Mouse (Mus musculus) midbrain, embryonic 14.5 days (tissue): ENCODE results near the gene Gm49776. TPM values are rescaled to one million over a fixed set of nuclear protein-coding genes. Genes with fewer than 3 reads are reported as not detected.

Experiments used
- ATAC-seq: fragments of 200-750 bp; cut with Nextera tagmentation; 2 replicates; pipeline ENCODE4 v1.8.0; 2017; ENCODE audit warnings: moderate number of reproducible peaks, moderate library complexity; ENCODE audit not compliant: low FRiP score, low TSS enrichment
- DNase-seq: peaks from one replicate; pipeline ENCODE4 v3.0.0-alpha.2; 2015
- H3K27ac ChIP-seq: fragments of 300-500 bp; sonication (generic); replicated peaks from 2 replicates; pipeline ENCODE4 v1.5.1; 2014; ENCODE audit warnings: mild to moderate bottlenecking, low read depth, low read length, moderate library complexity
- H3K27me3 ChIP-seq: fragments of 300-500 bp; sonication (generic); 2 replicates; pipeline ENCODE4 v1.6.1; 2014; ENCODE audit warnings: low read length, control low read depth, mixed read lengths; ENCODE audit not compliant: control insufficient read depth, insufficient read depth
- H3K36me3 ChIP-seq: fragments of 300-500 bp; sonication (generic); 2 replicates; pipeline ENCODE4 v1.6.1; 2014; ENCODE audit warnings: low read length, control low read depth; ENCODE audit not compliant: control insufficient read depth, insufficient read depth
- H3K4me1 ChIP-seq: fragments of 300-500 bp; sonication (generic); 2 replicates; pipeline ENCODE4 v1.6.1; 2014; ENCODE audit warnings: mild to moderate bottlenecking, antibody characterized with exemption, low read length, control low read depth; ENCODE audit not compliant: control insufficient read depth, insufficient read depth
- H3K4me2 ChIP-seq: fragments of 300-500 bp; sonication (generic); 2 replicates; pipeline ENCODE4 v1.6.1; 2014; ENCODE audit warnings: mild to moderate bottlenecking, low read length, moderate library complexity
- H3K4me3 ChIP-seq: fragments of 300-500 bp; sonication (generic); replicated peaks from 2 replicates; pipeline ENCODE4 v1.5.1; 2014; ENCODE audit warnings: low read depth, low read length
- H3K9ac ChIP-seq: fragments of 300-500 bp; sonication (generic); replicated peaks from 2 replicates; pipeline ENCODE4 v1.6.1; 2014; ENCODE audit warnings: mild to moderate bottlenecking, low read length, moderate library complexity
- H3K9me3 ChIP-seq: fragments of 300-500 bp; sonication (generic); 2 replicates; pipeline ENCODE4 v1.6.1; 2016; ENCODE audit warnings: low read length, control low read depth, mixed read lengths; ENCODE audit not compliant: control insufficient read depth
- WGBS: fragments of 180-500 bp; shearing (Covaris S2); extraction: QIAGEN DNeasy Blood & Tissue Kit; methylation state at CpG from one replicate; pipeline ENCODE4 v1.1.7; 2014; 5-methylcytosine and 5-hydroxymethylcytosine counted together
- polyA plus RNA-seq: library from polyadenylated mRNA; unstranded; fragments of >200 nt; fragmentation: Nextera tagmentation; extraction: Ambion mirVana; gene quantifications from 2 replicates; pipeline ENCODE4 v1.2.1, GENCODE M21; 2014

Gene Gm49776
- polyA plus RNA-seq, 1 experiment from 2014 or later: 3.3 TPM

- no peaks in the 10 kb centered on the region for H3K9me3 ChIP-seq
- no peak overlapping the region for H3K4me3 ChIP-seq
- peaks cover 16% of the 10 kb centered on the region for H3K4me1 ChIP-seq
- no peak overlapping the region for H3K9ac ChIP-seq
- ATAC-seq (no peak), DNase-seq (no peak)
- no peak overlapping the region for H3K27ac ChIP-seq
- no peak overlapping the region for H3K4me2 ChIP-seq
- H3K36me3 ChIP-seq: peaks cover 48% of the 10 kb centered on the region
- H3K27me3 ChIP-seq: no peaks in the 10 kb centered on the region
- WGBS: 74% methylated on average over 11 of the region's 11 CpGs
Measured at GRCm38 (mm10) chr16:18229622-18230021, 28.5 kb downstream of the Gm49776 start.

DNA sequence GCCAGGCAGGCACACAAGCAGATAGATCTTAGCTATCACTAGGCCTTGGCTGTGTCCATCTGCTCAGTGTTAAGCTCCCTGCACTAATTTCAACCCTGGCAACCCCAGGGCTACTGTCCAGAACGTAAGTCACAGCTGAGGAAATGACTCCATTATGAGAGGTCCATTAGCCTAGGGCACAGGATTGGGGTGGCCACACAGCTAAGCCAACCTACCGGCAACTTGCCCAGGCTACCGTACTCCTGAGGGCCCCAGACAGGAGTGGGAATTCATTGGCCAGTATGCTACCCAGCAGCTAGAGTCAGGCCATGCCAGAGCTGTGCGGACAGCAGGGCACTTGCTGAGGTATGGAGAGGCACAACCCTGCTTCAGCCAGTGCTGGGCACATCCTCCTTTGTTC lies 29.3 kb downstream of the Gm49776 start:
- H3K9ac ChIP-seq: no peak overlapping the region; the same call in 1 of the 2 replicates
- peaks cover 55% of the 10 kb centered on the region for H3K36me3 ChIP-seq
- ATAC-seq: no peak
- no peaks in the 10 kb centered on the region for H3K27me3 ChIP-seq
- no peak overlapping the region for H3K4me2 ChIP-seq
- 92% methylated on average over 4 of the region's 4 CpGs for WGBS
- no peak overlapping the region for H3K27ac ChIP-seq
- H3K4me1 ChIP-seq: peaks cover 11% of the 10 kb centered on the region
- no peak overlapping the region for H3K4me3 ChIP-seq
- no peaks in the 10 kb centered on the region for H3K9me3 ChIP-seq
- DNase-seq: no peak

GRCm38 (mm10) chr16:18227897-18228422 lies 30.2 kb downstream of the Gm49776 start:
- WGBS: 97% methylated on average over 20 of the region's 20 CpGs

GRCm38 (mm10) chr16:18227187-18227586 lies 30.9 kb downstream of the Gm49776 start:
- Histone ChIP-seq H3K27me3 (no peaks in the 10 kb centered on the region), H3K36me3 (peaks cover 72% of the 10 kb centered on the region), H3K4me2 (no peak overlapping the region), H3K4me1 (0 out of 2 replicates have a peak, but pooled peaks cover 3% of the 10 kb centered on the region), H3K9ac (no peak overlapping the region), H3K9me3 (no peaks in the 10 kb centered on the region), H3K27ac (no peak overlapping the region), H3K4me3 (no peak overlapping the region)
- 89% methylated on average over 13 of the region's 13 CpGs for WGBS
- ATAC-seq (no peak), DNase-seq (no peak)

More at GRCm38 (mm10) chr16:18227897-18228422, 30.2 kb downstream of the Gm49776 start:
- H3K36me3 ChIP-seq: peaks cover 64% of the 10 kb centered on the region
- DNase-seq (no peak), ATAC-seq (no peak)
- H3K4me1 ChIP-seq: 0 out of 2 replicates have a peak, but pooled peaks cover 3% of the 10 kb centered on the region
- H3K27me3 ChIP-seq: no peaks in the 10 kb centered on the region
- no peak overlapping the region for H3K27ac ChIP-seq
- H3K4me3 ChIP-seq: no peak overlapping the region
- H3K9ac ChIP-seq: no peak overlapping the region
- H3K4me2 ChIP-seq: no peak overlapping the region
- H3K9me3 ChIP-seq: no peaks in the 10 kb centered on the region

- ATAC-seq (no peak), DNase-seq (no peak)
- Histone ChIP-seq H3K4me1 (peaks cover 9% of the 10 kb centered on the region; the same call in 1 of the 2 replicates), H3K4me2 (no peak overlapping the region), H3K36me3 (peaks cover 59% of the 10 kb centered on the region), H3K9me3 (no peaks in the 10 kb centered on the region), H3K9ac (no peak overlapping the region), H3K27me3 (no peaks in the 10 kb centered on the region), H3K4me3 (no peak overlapping the region), H3K27ac (no peak overlapping the region)
- WGBS: 85% methylated on average over 11 of the region's 11 CpGs
Measured at GRCm38 (mm10) chr16:18222188-18222587, 35.9 kb downstream of the Gm49776 start.

- H3K9me3 ChIP-seq: no peaks in the 10 kb centered on the region
- peaks cover 9% of the 10 kb centered on the region; the same call in 1 of the 2 replicates for H3K4me1 ChIP-seq
- no peak overlapping the region for H3K9ac ChIP-seq
- H3K27ac ChIP-seq: no peak overlapping the region
- no peak for ATAC-seq
- DNase-seq: no peak
- WGBS: 83% methylated on average over 11 of the region's 11 CpGs
- no peak overlapping the region for H3K4me2 ChIP-seq
- no peak overlapping the region for H3K4me3 ChIP-seq
- peaks cover 52% of the 10 kb centered on the region for H3K36me3 ChIP-seq
- no peaks in the 10 kb centered on the region for H3K27me3 ChIP-seq
Measured at GRCm38 (mm10) chr16:18221543-18221898, 36.6 kb downstream of the Gm49776 start.

GRCm38 (mm10) chr16:18220856-18221542 lies 37.1 kb downstream of the Gm49776 start:
- Histone ChIP-seq H3K4me1 (peaks cover 10% of the 10 kb centered on the region), H3K4me3 (no peak overlapping the region), H3K4me2 (no peak overlapping the region), H3K27me3 (no peaks in the 10 kb centered on the region), H3K9me3 (no peaks in the 10 kb centered on the region), H3K27ac (0 out of 2 replicates have a peak overlapping the region, but pooled peaks have one; percentile 8), H3K36me3 (peaks cover 47% of the 10 kb centered on the region), H3K9ac (no peak overlapping the region)
- DNase-seq (no peak), ATAC-seq (no peak)
- WGBS: 95% methylated on average over 6 of the region's 6 CpGs

DNA sequence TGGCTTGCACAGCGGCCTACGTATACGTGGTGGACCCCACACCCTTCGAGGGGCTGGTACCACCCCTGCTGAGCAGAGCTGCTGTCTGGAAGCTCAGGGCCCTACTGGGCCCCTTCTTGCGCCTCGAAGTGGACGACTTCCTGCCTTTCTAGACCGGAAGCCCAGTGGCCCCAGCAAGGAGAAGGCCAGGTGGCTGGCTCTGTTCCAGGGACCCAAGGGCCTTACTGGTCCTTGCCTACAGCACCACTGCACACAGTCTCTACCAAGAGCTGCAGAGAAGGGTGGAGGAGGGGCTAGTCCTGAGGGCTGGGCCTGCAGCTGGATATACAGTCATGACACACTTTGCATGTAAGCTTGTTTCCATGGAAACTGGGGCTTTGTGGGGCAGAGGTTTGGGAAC lies 38.1 kb downstream of the Gm49776 start:
- 72% methylated on average over 8 of the region's 8 CpGs for WGBS

DNA sequence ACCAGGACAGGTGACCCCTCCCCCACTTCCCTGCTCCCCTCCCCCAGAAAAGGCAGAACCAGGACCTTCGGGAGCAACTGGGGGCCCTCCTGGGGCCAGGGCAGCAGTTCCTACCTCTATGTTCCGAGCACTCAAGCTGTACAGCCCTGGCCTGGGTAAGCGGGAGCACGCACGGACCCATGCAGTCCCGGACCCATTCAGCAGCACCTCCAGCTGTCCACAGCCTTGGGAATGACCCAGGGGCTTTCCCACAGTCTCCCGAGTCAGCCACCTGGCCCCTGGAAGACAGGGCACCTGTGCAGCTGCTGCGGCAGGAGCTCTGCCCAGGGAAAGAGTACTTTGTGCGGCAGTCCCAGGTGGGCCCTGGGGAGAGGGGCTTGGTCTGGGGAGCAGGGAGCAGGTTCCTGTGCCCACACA lies 39.5 kb downstream of the Gm49776 start:
- 77% methylated on average over 9 of the region's 9 CpGs for WGBS
- no peak for DNase-seq
- H3K36me3 ChIP-seq: peaks cover 23% of the 10 kb centered on the region
- ATAC-seq: no peak
- H3K9ac ChIP-seq: no peak overlapping the region
- H3K4me3 ChIP-seq: no peak overlapping the region
- no peaks in the 10 kb centered on the region for H3K27me3 ChIP-seq
- H3K9me3 ChIP-seq: no peaks in the 10 kb centered on the region
- H3K4me1 ChIP-seq: peaks cover 34% of the 10 kb centered on the region
- no peak overlapping the region for H3K4me2 ChIP-seq
- no peak overlapping the region for H3K27ac ChIP-seq

More for the DNA sequence above, 38.1 kb downstream of the Gm49776 start:
- Histone ChIP-seq H3K36me3 (peaks cover 37% of the 10 kb centered on the region), H3K9ac (no peak overlapping the region), H3K27ac (no peak overlapping the region), H3K9me3 (no peaks in the 10 kb centered on the region), H3K4me2 (no peak overlapping the region), H3K4me3 (no peak overlapping the region), H3K4me1 (peaks cover 20% of the 10 kb centered on the region), H3K27me3 (no peaks in the 10 kb centered on the region)
- ATAC-seq: no peak
- DNase-seq: peak; percentile 53
